Mouse (Mus musculus): ENCODE results near the gene Sord.
A peak's percentile ranks its signal among the peaks of the same experiment; 100 is the strongest.

Gene Sord

GRCm38 (mm10) chr2:122240735-122241134, 6.2 kb downstream of the Sord start:
- no peak for DNase-seq (ENCODE audit: low spot score in 2 of 2)

GRCm38 (mm10) chr2:122241226-122241625, 6.7 kb downstream of the Sord start:
- DNase-seq (ENCODE audit: low spot score in 2 of 2), result no peak

GRCm38 (mm10) chr2:122241935-122242334, 7.4 kb downstream of the Sord start:
- no peak for DNase-seq (ENCODE audit: low spot score in 2 of 2)

GRCm38 (mm10) chr2:122243671-122244131, 9.2 kb downstream of the Sord start:
- DNase-seq (ENCODE audit: low spot score in 2 of 2), result peak; percentile 37 to 55

DNA sequence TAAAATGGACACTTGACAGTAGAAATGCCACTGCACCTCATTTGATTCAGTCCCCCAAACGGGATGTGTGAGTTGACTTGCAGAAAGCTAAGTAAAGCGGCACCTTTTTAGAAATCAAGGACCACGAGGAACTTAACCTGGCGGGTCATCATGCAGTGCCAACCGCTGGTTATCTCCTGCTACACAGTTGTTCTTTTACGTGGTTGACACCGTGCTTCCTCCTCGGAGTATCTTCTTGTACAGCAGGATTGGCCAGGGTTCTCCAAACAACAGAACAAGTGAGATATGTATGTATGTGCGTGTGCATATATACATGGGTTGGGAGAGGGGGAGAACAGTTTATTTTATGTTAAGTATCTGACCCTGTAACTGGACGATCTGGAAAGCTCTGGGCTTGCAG, 13.2 kb downstream of the Sord start:
- DNase-seq (ENCODE audit: low spot score in 2 of 2), result no peak

DNA sequence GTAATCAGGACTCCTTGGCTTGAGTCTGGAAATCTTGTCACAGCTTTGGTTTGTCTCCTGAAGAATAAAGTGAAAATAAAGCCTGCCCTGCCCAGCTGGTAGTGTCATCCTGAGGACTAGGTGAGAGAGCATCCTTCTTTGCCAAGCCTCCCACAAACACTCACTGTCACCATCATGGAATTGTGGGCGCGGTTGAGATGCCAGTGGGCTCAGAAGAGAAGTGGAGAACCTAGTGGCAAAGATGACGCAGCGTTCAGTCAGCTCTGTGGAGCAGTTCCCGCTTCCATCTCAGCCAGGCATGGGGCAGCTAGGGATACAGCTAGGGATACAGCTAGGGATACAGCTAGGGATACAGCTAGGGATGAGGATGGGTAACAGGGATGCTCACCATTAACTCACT, 21.4 kb downstream of the Sord start:
- DNase-seq (ENCODE audit: low spot score in 2 of 2), result no peak

DNA sequence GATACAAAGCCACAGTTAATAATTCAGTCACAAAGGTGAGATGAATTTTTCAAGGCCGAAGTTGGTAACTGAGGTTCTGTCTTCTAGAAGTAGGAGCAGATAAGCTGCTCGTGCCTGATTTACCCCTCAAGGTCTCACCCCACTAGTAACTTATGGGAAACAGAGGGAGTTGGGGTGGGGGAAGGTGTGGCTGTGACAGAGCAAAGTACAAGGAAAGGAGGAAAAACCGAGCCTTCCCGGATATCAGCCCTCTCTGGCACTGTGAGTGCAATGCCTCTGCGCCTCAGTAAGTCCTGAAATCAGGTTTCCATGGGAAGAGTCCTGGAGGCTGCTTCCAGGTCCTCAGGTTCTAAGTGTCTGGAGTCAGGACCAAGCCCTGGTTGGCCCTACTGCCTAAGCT, 26.2 kb downstream of the Sord start:
- DNase-seq (ENCODE audit: low spot score in 2 of 2), result no peak

DNA sequence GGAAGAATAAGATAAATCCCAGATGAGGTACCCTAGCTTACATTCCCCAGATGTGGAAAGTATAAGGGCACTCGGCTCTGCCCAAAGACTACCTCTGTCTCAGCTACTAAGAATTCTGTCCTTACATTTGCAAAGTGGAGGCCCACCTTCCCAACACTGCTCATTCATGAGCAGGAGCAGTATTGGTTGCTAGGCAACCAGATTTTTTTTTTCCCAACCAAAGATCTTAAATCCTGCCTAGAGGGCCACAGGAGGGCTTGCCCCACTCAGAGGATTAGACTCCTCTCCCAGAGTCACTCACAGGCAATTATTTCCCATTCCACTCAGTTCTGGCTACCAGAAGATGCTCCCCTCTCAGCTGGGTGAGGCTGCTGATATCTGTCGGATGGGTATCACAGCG, 30.1 kb downstream of the Sord start:
- no peak for DNase-seq (ENCODE audit: low spot score in 2 of 2)

GRCm38 (mm10) chr2:122266407-122267193, 32.1 kb downstream of the Sord start:
- DNase-seq (ENCODE audit: low spot score in 2 of 2), result no peak

DNA sequence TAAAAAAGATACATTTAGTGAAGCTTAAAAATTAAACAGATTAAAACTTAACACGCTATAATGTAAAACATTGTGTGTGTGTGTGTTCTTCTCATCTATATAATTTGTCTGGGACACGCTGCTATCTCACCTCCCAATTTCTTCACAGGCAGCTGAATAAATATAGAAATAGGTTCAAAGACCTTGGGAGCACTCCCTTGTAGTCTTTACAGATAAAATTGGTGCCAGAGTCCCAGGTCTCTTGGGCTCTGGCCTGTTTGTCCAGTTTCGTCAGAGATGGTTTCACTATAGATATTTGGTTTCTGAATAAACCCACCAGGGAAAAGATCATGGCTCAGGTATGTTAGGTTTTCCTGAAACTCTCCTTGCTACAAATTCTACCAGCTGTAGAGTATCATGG, 44.2 kb downstream of the Sord start:
- DNase-seq (ENCODE audit: low spot score in 2 of 2), result no peak

- no peak for DNase-seq (ENCODE audit: low spot score in 2 of 2)
These were observed 49.5 kb downstream of the Sord start for GRCm38 (mm10) chr2:122284091-122284490.

DNA sequence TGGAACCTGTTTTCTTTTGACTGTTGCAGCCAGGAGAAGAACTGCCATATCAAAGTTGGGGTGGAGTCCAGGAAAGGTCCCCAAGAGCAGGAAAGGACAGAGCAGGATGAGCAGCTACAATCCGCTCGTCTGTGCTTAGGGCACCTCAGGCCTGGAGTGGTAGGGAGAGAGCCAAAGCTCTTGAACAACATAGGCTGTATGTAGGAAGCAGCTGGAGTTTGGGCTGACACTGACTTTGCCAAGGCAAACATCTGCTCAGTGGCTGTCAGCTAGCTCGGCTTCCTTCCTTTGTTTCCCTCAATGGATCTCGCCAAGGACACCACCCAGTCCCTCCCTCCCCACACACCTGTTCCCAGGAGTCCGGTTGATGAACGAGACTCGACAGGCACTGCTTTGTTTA, 51.6 kb downstream of the Sord start:
- DNase-seq (ENCODE audit: low spot score in 2 of 2), result no peak

DNA sequence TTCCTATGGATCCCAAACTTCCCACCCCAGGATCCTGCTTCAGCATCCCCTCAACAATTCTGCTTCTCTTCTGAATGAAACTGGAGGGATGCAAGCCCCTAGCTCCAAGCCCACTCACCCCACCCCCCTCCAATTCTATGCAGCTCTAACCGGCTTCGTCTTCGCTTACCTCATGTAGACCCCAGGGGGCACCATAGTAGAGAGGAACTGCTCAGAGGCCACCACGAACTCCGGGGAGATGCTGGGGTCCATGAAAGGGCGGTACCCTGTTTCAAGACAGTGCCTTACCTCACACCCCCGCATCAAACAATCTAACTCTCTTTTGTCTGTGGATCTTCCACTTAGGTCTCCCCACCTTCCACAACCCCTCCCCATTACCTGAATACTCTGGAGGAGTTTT, 60.4 kb downstream of the Sord start:
- DNase-seq (ENCODE audit: low spot score in 2 of 2), result no peak

- DNase-seq (ENCODE audit: low spot score in 2 of 2), result no peak
These were observed 62.9 kb downstream of the Sord start for GRCm38 (mm10) chr2:122297271-122298095.

GRCm38 (mm10) chr2:122298096-122298499, 63.5 kb downstream of the Sord start, which contains the start of gene Duox2:
Gene Duox2 (minus strand): TSS chr2:122298449.
- no peak for DNase-seq (ENCODE audit: low spot score in 2 of 2)

DNA sequence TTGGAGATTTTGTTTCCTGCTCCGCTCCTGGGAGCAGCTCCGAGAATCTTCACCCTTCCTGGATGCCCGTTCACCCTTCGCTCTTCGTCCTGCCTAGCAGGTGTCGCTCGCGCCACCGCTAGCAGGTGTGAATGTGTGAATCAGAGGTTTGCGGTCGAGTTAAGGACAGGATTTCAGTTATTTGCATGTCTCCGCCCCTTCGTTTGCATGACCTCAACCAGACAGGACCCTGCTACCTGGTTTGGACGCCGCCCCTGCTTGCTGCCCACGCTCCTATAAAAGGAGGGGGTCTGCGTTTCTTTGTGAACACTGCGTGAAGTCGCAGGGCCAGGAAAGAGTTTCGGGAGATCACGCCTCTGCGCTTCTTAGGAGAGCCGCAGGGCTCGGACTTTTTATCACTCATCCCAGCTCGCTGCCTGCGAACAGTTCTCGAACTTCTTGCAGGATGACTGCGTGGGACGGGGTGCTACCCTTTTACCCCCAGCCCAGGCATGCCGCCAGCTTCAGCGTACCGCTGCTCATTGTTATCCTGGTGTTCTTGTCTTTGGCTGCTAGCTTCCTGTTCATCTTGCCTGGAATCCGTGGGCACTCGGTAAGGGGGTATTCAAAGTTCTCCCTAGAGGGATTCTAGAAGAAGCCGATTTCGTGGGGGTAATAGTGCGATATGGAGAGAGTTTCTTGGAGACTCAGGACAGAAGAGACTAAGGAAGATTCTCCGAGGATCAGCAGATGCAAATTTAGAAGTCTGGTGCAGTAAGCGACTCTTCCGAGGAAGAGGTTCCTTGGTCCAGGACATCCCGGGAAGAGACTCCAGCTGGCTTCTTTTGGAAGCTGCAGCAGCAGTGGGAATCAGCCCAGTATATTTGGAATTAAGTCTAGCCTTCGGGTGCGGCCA, 64.3 kb downstream of the Sord start, which contains the start of gene Duoxa2:
Duoxa2 (plus strand) TSS at position 305 of the 895 bp plus-strand sequence.
- no peak for DNase-seq (ENCODE audit: low spot score in 2 of 2)

GRCm38 (mm10) chr2:122299911-122300655, 65.5 kb downstream of the Sord start:
- no peak for DNase-seq (ENCODE audit: low spot score in 2 of 2)

DNA sequence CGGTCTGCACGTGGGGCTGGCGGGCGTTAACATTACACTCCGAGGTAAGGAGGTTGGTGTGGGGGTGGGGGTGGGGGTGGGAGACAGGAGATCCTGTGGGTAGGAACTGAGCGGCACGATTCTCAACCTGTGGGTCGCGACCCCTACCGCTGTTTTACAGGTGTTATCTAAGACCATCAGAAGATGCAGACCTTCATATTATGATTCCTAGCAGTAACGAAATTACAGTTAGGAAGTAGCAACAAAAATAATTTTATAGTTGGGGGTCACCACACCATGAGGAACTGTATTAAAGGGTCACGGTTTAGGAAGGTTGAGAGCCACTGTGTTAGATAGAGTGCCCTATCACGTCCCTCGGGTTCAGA, 66.1 kb downstream of the Sord start:
- no peak for DNase-seq (ENCODE audit: low spot score in 2 of 2)

DNA sequence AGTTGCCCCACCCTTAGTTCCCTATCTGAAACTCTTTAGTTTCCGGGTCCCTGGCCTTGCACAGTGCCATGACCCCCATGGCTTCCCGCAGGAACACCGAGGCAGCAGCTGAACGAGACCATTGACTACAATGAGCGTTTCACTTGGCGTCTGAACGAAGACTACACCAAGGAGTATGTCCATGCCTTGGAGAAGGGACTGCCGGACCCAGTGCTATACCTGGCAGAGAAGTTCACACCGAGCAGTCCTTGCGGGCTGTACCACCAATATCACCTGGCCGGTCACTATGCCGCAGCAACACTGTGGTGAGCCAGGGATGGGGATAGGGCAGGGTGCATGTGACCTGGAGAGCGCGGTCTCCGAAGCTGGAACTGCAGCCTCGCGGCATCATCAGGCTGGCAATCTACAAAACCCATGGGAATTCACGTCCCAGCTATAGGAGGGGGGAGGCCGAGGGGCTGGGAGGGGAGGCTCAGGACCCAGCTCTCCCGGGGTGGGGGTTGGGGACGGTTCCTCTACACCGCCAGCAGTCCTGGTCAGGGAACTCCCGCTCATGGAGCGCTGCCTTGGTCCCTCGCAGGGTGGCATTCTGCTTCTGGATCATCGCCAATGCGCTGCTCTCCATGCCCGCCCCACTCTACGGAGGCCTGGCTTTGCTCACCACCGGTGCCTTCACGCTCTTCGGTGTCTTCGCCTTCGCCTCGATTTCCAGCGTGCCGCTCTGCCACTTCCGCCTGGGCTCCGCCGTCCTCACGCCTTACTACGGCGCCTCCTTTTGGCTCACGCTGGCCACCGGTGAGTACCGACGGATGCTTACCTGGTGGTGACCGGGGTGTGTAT, 66.8 kb downstream of the Sord start:
- no peak for DNase-seq (ENCODE audit: low spot score in 2 of 2)

- no peak for DNase-seq (ENCODE audit: low spot score in 2 of 2)
These were observed 67.5 kb downstream of the Sord start for GRCm38 (mm10) chr2:122301921-122302573.
